Mouse (Mus musculus): ENCODE results near the gene Supv3l1. TPM values are rescaled to one million over a fixed set of nuclear protein-coding genes. Genes with fewer than 3 reads are reported as not detected.
A peak's percentile ranks its signal among the peaks of the same experiment; 100 is the strongest.
"Not testable (repeated sequence)": the region's sequence is repeated elsewhere in the genome, so short reads cannot be mapped to it uniquely, and the experiment has no call there.

Gene Supv3l1
- 48.8 and 53.9 TPM in 2 replicates for total RNA-seq (2014; fragmentation: Nextera tagmentation)
- 39.0 and 52.8 TPM in 2 replicates for total RNA-seq (2017)

GRCm38 (mm10) chr10:62449364-62450279 is at the start of gene Supv3l1, which contains the start of gene 4930507D05Rik:
Gene Supv3l1, minus strand, starts transcription at chr10:62449738.
Gene 4930507D05Rik, plus strand, starts transcription at chr10:62449489.
- ATAC-seq (replicated peaks; ENCODE audit: poor library complexity, severe bottlenecking): peak; percentile 88

GRCm38 (mm10) chr10:62491681-62492080 is 42.1 kb upstream of the Supv3l1 start:
- not testable (repeated sequence) for ATAC-seq (replicated peaks; ENCODE audit: poor library complexity, severe bottlenecking)

- 0 out of 2 replicates have a peak, but pooled peaks have one; percentile 10 for ATAC-seq (replicated peaks; ENCODE audit: poor library complexity, severe bottlenecking)
Observed at GRCm38 (mm10) chr10:62488266-62488665, 38.7 kb upstream of the Supv3l1 start.

GRCm38 (mm10) chr10:62486618-62487415 is 37.3 kb upstream of the Supv3l1 start, which contains the start of gene Vps26a:
Gene Vps26a, minus strand, starts transcription at chr10:62486805.
- peak; percentile 74 for ATAC-seq (replicated peaks; ENCODE audit: poor library complexity, severe bottlenecking)

GRCm38 (mm10) chr10:62485878-62486582 is 36.5 kb upstream of the Supv3l1 start:
- ATAC-seq (replicated peaks; ENCODE audit: poor library complexity, severe bottlenecking): peak; percentile 20

- no peak for ATAC-seq (replicated peaks; ENCODE audit: poor library complexity, severe bottlenecking)
Observed at GRCm38 (mm10) chr10:62481108-62481852, 31.7 kb upstream of the Supv3l1 start.

- no peak for ATAC-seq (replicated peaks; ENCODE audit: poor library complexity, severe bottlenecking)
Observed at GRCm38 (mm10) chr10:62476980-62477379, 27.4 kb upstream of the Supv3l1 start.

GRCm38 (mm10) chr10:62474944-62475343 is 25.4 kb upstream of the Supv3l1 start:
- ATAC-seq (replicated peaks; ENCODE audit: poor library complexity, severe bottlenecking): no peak

- no peak for ATAC-seq (replicated peaks; ENCODE audit: poor library complexity, severe bottlenecking)
Observed at GRCm38 (mm10) chr10:62471105-62471504, 21.6 kb upstream of the Supv3l1 start.

- ATAC-seq (replicated peaks; ENCODE audit: poor library complexity, severe bottlenecking): no peak
Observed at GRCm38 (mm10) chr10:62469736-62470135, 20.2 kb upstream of the Supv3l1 start.

GRCm38 (mm10) chr10:62461321-62461720 is 11.8 kb upstream of the Supv3l1 start:
- ATAC-seq (replicated peaks; ENCODE audit: poor library complexity, severe bottlenecking): no peak

- ATAC-seq (replicated peaks; ENCODE audit: poor library complexity, severe bottlenecking): not testable (repeated sequence)
Observed at GRCm38 (mm10) chr10:62452001-62452400, 2.5 kb upstream of the Supv3l1 start.

GRCm38 (mm10) chr10:62450280-62450640 is 722 bp upstream of the Supv3l1 start:
- 0 out of 2 replicates have a peak, but pooled peaks have one; percentile 6 for ATAC-seq (replicated peaks; ENCODE audit: poor library complexity, severe bottlenecking)

- peak; percentile 82 for ATAC-seq (replicated peaks; ENCODE audit: poor library complexity, severe bottlenecking)
Observed at GRCm38 (mm10) chr10:62430427-62430826, 19.1 kb downstream of the Supv3l1 start.

- ATAC-seq (replicated peaks; ENCODE audit: poor library complexity, severe bottlenecking): no peak
Observed at GRCm38 (mm10) chr10:62425081-62425871, 24.3 kb downstream of the Supv3l1 start.

GRCm38 (mm10) chr10:62422255-62422654 is 27.3 kb downstream of the Supv3l1 start, which contains the start of gene Hkdc1:
Gene Hkdc1, minus strand, starts transcription at chr10:62422491.
- no peak for ATAC-seq (replicated peaks; ENCODE audit: poor library complexity, severe bottlenecking)

- no peak for ATAC-seq (replicated peaks; ENCODE audit: poor library complexity, severe bottlenecking)
Observed at GRCm38 (mm10) chr10:62421127-62421526, 28.4 kb downstream of the Supv3l1 start.

GRCm38 (mm10) chr10:62420399-62420798 is 29.1 kb downstream of the Supv3l1 start:
- no peak for ATAC-seq (replicated peaks; ENCODE audit: poor library complexity, severe bottlenecking)

- no peak for ATAC-seq (replicated peaks; ENCODE audit: poor library complexity, severe bottlenecking)
Observed at GRCm38 (mm10) chr10:62419422-62419821, 30.1 kb downstream of the Supv3l1 start.

Data from granulocyte monocyte progenitor cell, adult 5-6 weeks (primary cell).